Mouse (Mus musculus) stomach, embryonic 16.5 days (tissue): ENCODE data around the gene Elovl5. TPM values are rescaled to one million over a fixed set of nuclear protein-coding genes. Genes with fewer than 3 reads are reported as not detected.

ENCODE experiments used
- ATAC-seq: fragments of 200-750 bp; cut with Nextera tagmentation; 2 replicates; pipeline ENCODE4 v1.8.0; 2017; ENCODE audit warnings: moderate number of reproducible peaks, moderate TSS enrichment; ENCODE audit not compliant: insufficient read depth, low FRiP score
- H3K27ac ChIP-seq: fragments of 300-500 bp; sonication (generic); 2 replicates; pipeline ENCODE4 v1.5.1; 2014; ENCODE audit warnings: low read length
- H3K27me3 ChIP-seq: fragments of 300-500 bp; sonication (generic); 2 replicates; pipeline ENCODE4 v1.6.1; 2014; ENCODE audit warnings: low read length, control low read depth, mixed read lengths; ENCODE audit not compliant: control insufficient read depth, insufficient read depth
- H3K36me3 ChIP-seq: fragments of 300-500 bp; sonication (generic); 2 replicates; pipeline ENCODE4 v1.6.1; 2014; ENCODE audit warnings: low read length; ENCODE audit not compliant: control insufficient read depth, insufficient read depth
- H3K4me1 ChIP-seq: fragments of 300-500 bp; sonication (generic); 2 replicates; pipeline ENCODE4 v1.6.1; 2014; ENCODE audit warnings: low read length, control low read depth, mixed read lengths; ENCODE audit not compliant: control insufficient read depth, insufficient read depth
- H3K4me2 ChIP-seq: fragments of 300-500 bp; sonication (generic); 2 replicates; pipeline ENCODE4 v1.6.1; 2014; ENCODE audit warnings: low read depth, low read length, mixed read lengths
- H3K4me3 ChIP-seq: fragments of 300-500 bp; sonication (generic); replicated peaks from 2 replicates; pipeline ENCODE4 v1.5.1; 2014; ENCODE audit warnings: mild to moderate bottlenecking, low read length
- H3K9ac ChIP-seq: fragments of 300-500 bp; sonication (generic); 2 replicates; pipeline ENCODE4 v1.6.1; 2014; ENCODE audit warnings: low read length
- H3K9me3 ChIP-seq: fragments of 300-500 bp; sonication (generic); replicated peaks from 2 replicates; pipeline ENCODE4 v1.6.1; 2016; ENCODE audit warnings: low read length, control low read depth; ENCODE audit not compliant: control insufficient read depth
- WGBS: fragments of 180-500 bp; shearing (Covaris S2); extraction: QIAGEN DNeasy Blood & Tissue Kit; methylation state at CpG from one replicate; pipeline ENCODE4 v1.1.7; 2014; 5-methylcytosine and 5-hydroxymethylcytosine counted together
- polyA plus RNA-seq: library from polyadenylated mRNA; unstranded; fragments of >200 nt; fragmentation: Nextera tagmentation; extraction: Ambion mirVana; gene quantifications from 2 replicates; pipeline ENCODE4 v1.2.1, GENCODE M21; 2015

Gene Elovl5
- polyA plus RNA-seq, 1 experiment from 2014 or later, result 67.6 TPM

DNA sequence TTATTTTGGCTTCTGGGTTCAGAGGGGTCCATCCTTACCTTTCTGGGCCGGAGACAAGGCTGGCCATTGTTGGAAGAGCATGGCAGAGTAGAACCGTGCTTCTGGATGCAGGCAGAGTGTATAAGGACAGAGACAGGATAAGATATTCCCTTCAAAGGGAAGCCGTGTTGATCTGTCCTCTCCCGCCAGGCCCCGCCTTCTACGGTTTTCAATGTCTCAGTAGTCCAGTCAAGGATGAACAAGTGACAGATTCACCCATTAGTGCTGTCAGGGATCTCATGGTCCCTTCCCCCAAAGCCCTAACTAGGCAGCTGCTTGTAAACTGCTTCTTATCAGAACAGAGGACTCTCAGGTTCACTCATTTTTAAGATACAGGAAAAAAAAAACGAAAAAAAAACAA, 41.2 kb downstream of the Elovl5 start:
- Histone ChIP-seq H3K27ac (no peak overlapping the region), H3K4me2 (no peak overlapping the region), H3K9ac (no peak overlapping the region), H3K4me3 (no peak overlapping the region), H3K4me1 (0 out of 2 replicates have a peak, but pooled peaks cover 9% of the 10 kb centered on the region), H3K9me3 (no peaks in the 10 kb centered on the region), H3K36me3 (no peaks in the 10 kb centered on the region), H3K27me3 (no peaks in the 10 kb centered on the region)
- WGBS, result 85% methylated on average over 7 of the region's 7 CpGs
- ATAC-seq, result no peak

DNA sequence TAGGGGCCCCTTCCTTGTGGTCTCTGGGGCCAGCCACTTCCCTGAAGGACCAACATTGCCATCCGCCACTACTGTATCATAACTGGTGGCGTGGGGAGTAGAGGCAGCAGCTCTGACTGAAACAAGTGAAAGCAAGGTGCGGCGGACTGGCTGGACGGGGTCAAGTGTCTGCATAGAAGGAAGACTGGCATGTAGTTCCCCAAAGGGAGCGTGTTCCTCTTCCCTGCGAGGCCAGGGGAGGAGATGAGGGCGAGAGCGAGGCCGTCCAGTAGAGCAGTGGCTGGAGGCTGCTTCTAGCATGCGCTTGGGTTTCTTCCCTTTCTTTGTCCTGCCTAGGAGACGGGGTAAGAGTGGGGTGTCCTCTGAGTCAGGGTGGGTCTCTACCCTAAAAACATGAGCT, 42.6 kb downstream of the Elovl5 start:
- no peaks in the 10 kb centered on the region for H3K9me3 ChIP-seq
- ATAC-seq, result no peak
- no peaks in the 10 kb centered on the region for H3K27me3 ChIP-seq
- H3K4me1 ChIP-seq, result 0 out of 2 replicates have a peak, but pooled peaks cover 6% of the 10 kb centered on the region
- no peak overlapping the region for H3K9ac ChIP-seq
- no peak overlapping the region for H3K4me2 ChIP-seq
- no peaks in the 10 kb centered on the region for H3K36me3 ChIP-seq
- 95% methylated on average over 12 of the region's 12 CpGs for WGBS
- H3K27ac ChIP-seq, result no peak overlapping the region
- H3K4me3 ChIP-seq, result no peak overlapping the region

DNA sequence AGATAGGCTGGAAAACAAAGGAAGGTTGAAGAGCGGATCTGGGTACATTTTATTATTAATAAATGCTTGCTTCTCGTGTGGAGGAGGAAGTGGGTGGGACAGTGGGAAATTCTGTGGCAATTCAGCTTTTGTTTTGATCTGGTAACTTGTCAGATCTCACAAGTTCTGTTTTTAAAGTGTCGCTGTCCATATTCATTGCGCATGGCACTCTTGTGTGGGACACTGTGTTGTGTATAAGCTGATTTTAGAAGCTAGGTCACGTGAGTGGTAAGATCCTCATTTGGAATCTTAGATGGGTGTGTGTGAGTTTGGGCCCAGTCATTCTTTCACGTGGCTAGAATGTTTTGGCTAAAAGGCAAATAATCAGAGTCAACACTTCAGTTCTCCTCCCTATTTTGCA, 44.2 kb downstream of the Elovl5 start:
- WGBS, result 76% methylated on average over 6 of the region's 6 CpGs

DNA sequence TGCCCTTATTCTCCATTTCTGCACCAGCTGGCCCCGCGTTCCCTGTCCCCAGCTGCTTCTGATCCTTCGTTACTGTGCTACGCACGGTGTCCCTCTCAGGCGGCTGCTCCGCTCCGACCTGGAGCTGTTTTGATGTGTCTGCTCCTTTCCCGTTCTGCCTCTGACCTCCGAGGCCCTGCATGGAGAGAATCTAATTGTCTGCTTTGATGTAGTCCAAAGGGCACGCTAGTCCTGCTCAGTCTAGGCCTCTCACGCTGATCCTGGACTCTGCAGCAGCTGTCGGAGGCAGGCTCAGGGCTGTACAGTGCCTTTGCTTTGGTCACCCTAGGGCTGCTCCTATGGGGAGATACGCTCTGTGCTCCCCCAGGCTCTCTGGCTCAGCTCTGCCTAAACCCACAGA, 46.9 kb downstream of the Elovl5 start:
- no peak overlapping the region for H3K4me2 ChIP-seq
- no peaks in the 10 kb centered on the region for H3K27me3 ChIP-seq
- no peak for ATAC-seq
- 66% methylated on average over 14 of the region's 14 CpGs for WGBS
- H3K9ac ChIP-seq, result no peak overlapping the region; the same call in 1 of the 2 replicates
- H3K4me1 ChIP-seq, result peaks cover 3% of the 10 kb centered on the region; the same call in 1 of the 2 replicates
- H3K9me3 ChIP-seq, result no peaks in the 10 kb centered on the region
- H3K4me3 ChIP-seq, result no peak overlapping the region
- H3K36me3 ChIP-seq, result no peaks in the 10 kb centered on the region
- H3K27ac ChIP-seq, result no peak overlapping the region

More for the DNA sequence above, 44.2 kb downstream of the Elovl5 start:
- Histone ChIP-seq H3K27me3 (no peaks in the 10 kb centered on the region), H3K4me1 (peaks cover 3% of the 10 kb centered on the region; the same call in 1 of the 2 replicates), H3K36me3 (no peaks in the 10 kb centered on the region), H3K27ac (no peak overlapping the region), H3K4me3 (no peak overlapping the region), H3K9ac (no peak overlapping the region), H3K4me2 (no peak overlapping the region), H3K9me3 (no peaks in the 10 kb centered on the region)
- ATAC-seq, result no peak

DNA sequence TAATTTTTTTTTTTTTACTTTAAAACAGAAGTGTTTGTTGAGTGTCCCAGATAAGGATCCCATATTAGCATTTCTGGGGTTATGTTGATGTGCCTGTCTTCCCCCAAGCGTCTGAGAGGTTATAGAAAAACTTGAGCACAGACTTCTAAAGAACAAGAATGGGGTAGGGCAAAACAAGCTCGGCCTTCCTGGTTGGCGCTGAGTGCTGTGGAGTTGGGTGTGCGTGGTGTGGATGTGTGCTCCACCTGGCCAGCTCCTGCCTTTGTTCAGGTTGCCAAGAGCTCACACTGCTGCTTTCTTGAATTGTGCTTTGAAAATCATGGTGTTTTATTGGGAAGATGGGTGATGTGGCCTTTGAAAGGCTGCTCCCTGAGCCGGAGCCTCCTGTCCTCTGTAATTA, 48.1 kb downstream of the Elovl5 start:
- Histone ChIP-seq H3K27ac (peak overlapping the region; percentile 80), H3K27me3 (no peaks in the 10 kb centered on the region), H3K9me3 (no peaks in the 10 kb centered on the region), H3K4me1 (peaks cover 3% of the 10 kb centered on the region; the same call in 1 of the 2 replicates), H3K36me3 (no peaks in the 10 kb centered on the region), H3K9ac (no peak overlapping the region), H3K4me3 (no peak overlapping the region), H3K4me2 (no peak overlapping the region)
- ATAC-seq, result no peak
- 67% methylated on average over 5 of the region's 5 CpGs for WGBS

DNA sequence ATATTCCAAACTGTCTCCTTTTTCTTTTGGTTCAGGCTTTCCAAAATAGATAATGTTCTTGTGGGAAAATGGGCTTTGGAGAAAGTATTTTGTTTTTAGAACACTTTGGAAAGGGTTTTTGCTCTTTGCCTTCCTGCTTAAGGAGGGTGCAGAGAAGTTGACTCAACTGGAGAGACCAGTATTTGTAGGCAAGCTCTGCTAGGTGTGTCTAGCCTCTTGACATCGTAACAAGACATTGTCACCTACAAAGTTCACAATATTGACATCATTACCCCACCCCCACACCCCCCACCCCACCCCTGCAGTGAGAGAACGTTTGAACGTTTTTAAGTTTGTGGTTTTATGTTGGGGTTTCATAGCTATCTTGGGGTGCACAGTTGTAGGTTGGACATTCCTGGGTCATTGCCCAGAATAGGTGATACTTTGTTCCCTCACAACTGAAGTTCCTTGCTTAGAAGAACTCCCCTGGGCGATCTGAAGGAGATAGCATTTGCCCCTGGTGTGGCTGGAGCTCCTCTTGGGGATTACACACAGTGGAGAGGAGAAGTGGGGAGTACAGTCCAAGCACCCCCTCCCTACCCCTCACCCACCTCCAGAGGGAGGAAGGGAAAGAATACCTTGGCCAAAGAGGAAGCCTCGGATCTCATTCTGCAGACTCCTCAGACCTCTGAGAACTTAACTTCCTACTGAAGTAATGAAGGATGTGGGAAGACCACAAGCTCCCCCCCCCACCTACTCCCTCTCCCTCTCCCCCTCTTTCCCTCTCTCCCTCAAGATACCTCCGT, 48.8 kb downstream of the Elovl5 start:
- Histone ChIP-seq H3K4me3 (no peak overlapping the region), H3K27me3 (no peaks in the 10 kb centered on the region), H3K27ac (peak overlapping the region; percentile 80), H3K9ac (no peak overlapping the region), H3K4me1 (peaks cover 3% of the 10 kb centered on the region; the same call in 1 of the 2 replicates), H3K9me3 (no peaks in the 10 kb centered on the region), H3K36me3 (no peaks in the 10 kb centered on the region), H3K4me2 (no peak overlapping the region)
- WGBS, result 79% methylated on average over 6 of the region's 6 CpGs
- no peak for ATAC-seq

DNA sequence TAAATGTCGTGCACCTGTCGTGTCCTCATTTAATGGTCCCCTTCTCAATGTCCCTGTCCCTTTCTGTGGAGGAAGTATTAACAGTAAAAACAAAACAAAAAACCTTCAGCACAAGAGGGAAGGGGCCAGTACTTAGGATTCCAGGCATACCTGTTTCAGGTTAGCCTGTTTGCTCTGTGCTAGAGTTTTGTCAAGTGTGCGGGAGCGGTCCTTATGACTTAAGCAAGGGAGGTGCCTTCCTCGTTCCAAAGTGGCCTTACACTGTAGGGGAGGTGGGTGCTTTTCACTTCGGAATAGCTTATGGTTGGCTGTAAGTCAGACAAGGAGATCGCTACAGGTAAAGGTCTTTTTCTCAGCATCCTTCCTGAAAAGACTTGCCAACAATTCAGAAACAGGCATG, 49.7 kb downstream of the Elovl5 start:
- 74% methylated on average over 7 of the region's 7 CpGs for WGBS
- H3K4me1 ChIP-seq, result peaks cover 3% of the 10 kb centered on the region; the same call in 1 of the 2 replicates
- no peak overlapping the region for H3K4me2 ChIP-seq
- no peaks in the 10 kb centered on the region for H3K9me3 ChIP-seq
- no peak for ATAC-seq
- H3K36me3 ChIP-seq, result no peaks in the 10 kb centered on the region
- H3K27ac ChIP-seq, result peak overlapping the region; percentile 44; the same call in 1 of the 2 replicates
- H3K9ac ChIP-seq, result no peak overlapping the region
- H3K27me3 ChIP-seq, result no peaks in the 10 kb centered on the region
- H3K4me3 ChIP-seq, result no peak overlapping the region

DNA sequence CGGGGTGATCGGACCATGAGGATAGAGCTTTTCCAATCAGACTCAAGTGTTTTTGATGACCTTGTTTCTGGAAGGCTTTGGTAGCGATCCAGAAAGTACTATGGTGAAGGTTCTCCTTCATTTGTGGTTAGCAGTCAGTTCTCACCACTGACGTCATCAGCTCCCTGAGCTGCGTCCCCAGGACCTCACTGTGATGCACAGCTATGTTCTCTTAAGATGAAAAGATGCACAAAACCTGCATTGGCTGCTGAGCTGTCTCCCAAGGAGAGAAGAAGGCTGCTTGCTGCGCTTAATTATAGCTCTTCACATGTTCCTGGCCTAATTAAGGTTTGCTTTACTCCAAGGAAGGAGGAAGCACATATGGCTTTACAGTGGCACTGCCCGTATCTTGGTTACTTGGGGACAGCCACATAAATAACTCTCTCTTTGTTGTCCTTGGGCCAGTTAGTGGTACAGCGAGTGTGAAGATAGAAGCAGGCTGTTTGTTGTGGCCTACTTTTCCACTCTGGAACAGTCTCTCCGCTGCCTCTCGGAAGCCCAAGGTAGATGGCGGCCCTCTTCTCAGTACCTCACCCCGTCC, 50.5 kb downstream of the Elovl5 start:
- peaks cover 3% of the 10 kb centered on the region; the same call in 1 of the 2 replicates for H3K4me1 ChIP-seq
- ATAC-seq, result no peak
- no peaks in the 10 kb centered on the region for H3K9me3 ChIP-seq
- WGBS, result 93% methylated on average over 12 of the region's 12 CpGs
- H3K4me2 ChIP-seq, result no peak overlapping the region
- no peaks in the 10 kb centered on the region for H3K27me3 ChIP-seq
- no peak overlapping the region for H3K4me3 ChIP-seq
- H3K9ac ChIP-seq, result no peak overlapping the region
- H3K36me3 ChIP-seq, result no peaks in the 10 kb centered on the region
- H3K27ac ChIP-seq, result peak overlapping the region; percentile 24; the same call in 1 of the 2 replicates

DNA sequence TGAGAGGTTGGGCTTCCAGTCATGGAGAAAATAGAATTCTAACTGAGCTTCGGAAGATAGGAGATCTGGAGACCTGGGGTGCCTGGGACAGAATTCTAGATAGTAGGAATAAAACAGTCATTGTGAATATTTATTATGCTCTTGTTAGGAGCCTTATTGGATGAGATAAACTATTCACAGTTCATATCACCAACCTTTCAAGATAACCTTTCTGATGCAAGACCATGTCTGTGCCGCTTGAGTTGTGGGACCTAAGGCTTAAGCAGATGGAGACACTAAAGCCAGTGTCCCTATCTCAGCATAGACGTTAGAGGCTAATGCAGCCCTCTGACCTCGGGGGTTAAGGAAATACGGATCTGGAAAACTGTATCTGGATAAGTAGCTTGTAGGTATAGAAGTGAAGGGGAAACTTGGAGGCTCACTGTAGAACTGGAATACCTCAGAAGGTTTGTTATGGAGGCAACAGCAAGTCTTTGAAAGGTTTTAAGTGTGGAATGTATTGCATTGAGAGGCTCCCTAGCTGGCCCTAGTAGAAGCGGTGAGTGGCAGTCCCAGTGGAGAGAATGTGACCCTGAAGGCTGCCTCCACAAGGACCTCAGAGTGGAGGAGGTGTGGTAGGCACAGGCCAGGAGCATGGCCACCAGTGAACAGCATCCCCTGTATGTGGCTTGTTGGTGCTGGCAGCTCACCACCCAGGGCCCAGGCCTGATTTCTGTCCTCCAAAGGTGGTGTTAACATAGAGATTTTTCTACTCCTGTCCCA, 52.2 kb downstream of the Elovl5 start:
- no peak overlapping the region for H3K4me2 ChIP-seq

More for the DNA sequence above, 52.2 kb downstream of the Elovl5 start:
- ATAC-seq, result no peak
- H3K4me1 ChIP-seq, result peaks cover 3% of the 10 kb centered on the region; the same call in 1 of the 2 replicates
- no peaks in the 10 kb centered on the region for H3K27me3 ChIP-seq
- no peak overlapping the region for H3K9ac ChIP-seq
- H3K27ac ChIP-seq, result no peak overlapping the region
- H3K9me3 ChIP-seq, result no peaks in the 10 kb centered on the region
- no peaks in the 10 kb centered on the region for H3K36me3 ChIP-seq
- WGBS, result 82% methylated on average over 6 of the region's 6 CpGs
- H3K4me3 ChIP-seq, result no peak overlapping the region
